Mouse (Mus musculus) lung, adult 2 months (tissue): ENCODE measurements around the gene Agap1.

Experiments used
- CTCF ChIP-seq: fragments of 200-500 bp; IDR thresholded peaks from 2 replicates; pipeline ENCODE4 v1.5.1; 2011; ENCODE audit warnings: mild to moderate bottlenecking, low read length, control low read depth; ENCODE audit not compliant: insufficient read depth
- POLR2A ChIP-seq: fragments of 200-500 bp; IDR thresholded peaks from 2 replicates; pipeline ENCODE4 v1.6.1; 2011; ENCODE audit warnings: low read depth, mild to moderate bottlenecking, control low read depth, low read length, borderline replicate concordance; ENCODE audit errors: extremely low read depth

- TF ChIP-seq CTCF (no peak), POLR2A (no peak)
These were observed 161.9 kb downstream of the Agap1 start for GRCm38 (mm10) chr1:89616556-89616955.
